11 mouse cellular contexts compared by ENCODE assay signal in the genomic region with DNA sequence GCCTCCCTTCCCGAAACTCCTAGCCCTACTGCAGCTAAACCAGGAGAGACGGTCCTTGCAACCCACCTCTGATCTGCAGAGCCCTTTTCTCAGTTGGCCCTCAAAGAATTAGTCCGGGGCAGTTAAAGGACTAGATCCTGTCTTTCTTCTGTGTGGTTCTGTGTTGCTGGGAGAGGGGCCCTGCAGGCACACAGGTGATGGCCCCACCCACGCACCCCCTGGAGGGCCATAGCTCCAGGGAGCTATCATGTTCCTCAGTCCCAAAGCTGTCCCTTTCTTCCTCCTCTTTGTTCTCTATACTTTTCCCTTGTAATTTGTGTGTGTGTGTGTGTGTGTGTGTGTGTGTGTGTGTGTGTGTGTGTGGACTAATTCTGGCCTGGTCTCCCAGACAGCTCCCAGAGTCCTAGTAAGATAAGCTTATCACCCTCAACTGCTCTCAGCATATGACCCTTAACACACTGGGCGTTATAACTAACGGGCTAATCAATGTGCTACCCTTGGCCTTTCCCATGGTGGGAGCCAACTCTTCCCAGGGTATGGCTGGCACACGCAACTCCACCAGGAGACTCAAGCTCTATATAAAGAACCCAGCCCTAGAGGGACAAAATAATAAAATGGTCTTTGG. TPM values are rescaled to one million over a fixed set of nuclear protein-coding genes. Genes with fewer than 3 reads are reported as not detected.
DNase-seq lines count a peak whose midpoint lies in the region; ATAC-seq and TF ChIP-seq lines count a peak whose summit lies in the region.
"Had no signal": no experiment of that assay in that cellular context is flagged by ENCODE, and none has a peak within 500 bp of the region (broad histone marks: within the 10 kb centered on the region; RNA-seq: fewer than 3 reads in every experiment).

No protein-coding gene starts in this region.

- peak; percentile 51; the same call in 1 of the 2 replicates for TF ChIP-seq EP300 in liver, postnatal 0 days (IDR thresholded peaks at IDR 0.05; ENCODE audit: low read depth)

- no peaks in the 10 kb centered on the region for H3K4me1 ChIP-seq in lung, embryonic 14.5 days (ENCODE audit: insufficient read depth)
- peaks cover 30% of the 10 kb centered on the region for H3K4me1 ChIP-seq in embryonic facial prominence, embryonic 10.5 days
- peaks cover 45% of the 10 kb centered on the region for H3K4me1 ChIP-seq in liver, postnatal 0 days (ENCODE audit: insufficient read depth)
- H3K4me1 ChIP-seq: midbrain, embryonic 12.5 days had no signal

- H3K27ac ChIP-seq in lung, embryonic 14.5 days (ENCODE audit: low read depth): peak overlapping the region; percentile 81
- peak overlapping the region; percentile 82 for H3K27ac ChIP-seq in embryonic facial prominence, embryonic 10.5 days (replicated peaks)
- peak overlapping the region; percentile 34 for H3K27ac ChIP-seq in liver, postnatal 0 days (ENCODE audit: low read depth)
- H3K27ac ChIP-seq: midbrain, embryonic 12.5 days had no signal

- peak overlapping the region; percentile 56 for H3K4me2 ChIP-seq in lung, embryonic 14.5 days
- H3K4me2 ChIP-seq in liver, postnatal 0 days (ENCODE audit: low read depth, low read length): 0 out of 2 replicates have a peak overlapping the region, but pooled peaks have one; percentile 11
- H3K4me2 ChIP-seq: midbrain, embryonic 12.5 days had no signal

- no peak for TF ChIP-seq CTCF in lung, embryonic 14.5 days (IDR thresholded peaks at IDR 0.05; ENCODE audit: low read depth)
- TF ChIP-seq CTCF in liver, postnatal 0 days (IDR thresholded peaks at IDR 0.05; ENCODE audit: low read depth): peak; percentile 36; the same call in 1 of the 2 replicates

- H3K9ac ChIP-seq in lung, embryonic 14.5 days: peak overlapping the region; percentile 57
- peak overlapping the region; percentile 46; the same call in 1 of the 2 replicates for H3K9ac ChIP-seq in liver, postnatal 0 days (replicated peaks)
- H3K9ac ChIP-seq: midbrain, embryonic 12.5 days had no signal

- DNase-seq in lung, embryonic 14.5 days: no peak
- no peak for DNase-seq in lung, adult 18-20 months
- no peak for DNase-seq in embryonic facial prominence, embryonic 10.5 days (ENCODE audit: low spot score)
- peak; percentile 53 to 62 for DNase-seq in heart, postnatal 10 days
- no peak for DNase-seq in liver, postnatal 0 days
- no peak for DNase-seq in left cerebral cortex, adult 18-20 months (ENCODE audit: low spot score in 2 of 2)
- DNase-seq in adrenal gland, postnatal 4 days (ENCODE audit: low spot score in 2 of 2): no peak
- DNase-seq: cerebellum, adult 11-12 months had no signal

- 47% methylated on average over 7 of the region's 7 CpGs for WGBS in lung, embryonic 14.5 days
- 66% methylated on average over 7 of the region's 7 CpGs for WGBS in embryonic facial prominence, embryonic 10.5 days
- 54% methylated on average over 7 of the region's 7 CpGs for WGBS in liver, postnatal 0 days (ENCODE audit: insufficient replicate concordance)

- H3K4me3 ChIP-seq in lung, embryonic 14.5 days (ENCODE audit: low read depth, low read length): peak overlapping the region; percentile 43
- peak overlapping the region; percentile 51 for H3K4me3 ChIP-seq in embryonic facial prominence, embryonic 10.5 days
- H3K4me3 ChIP-seq in liver, postnatal 0 days (ENCODE audit: low read depth, low read length): no peak overlapping the region
- H3K4me3 ChIP-seq: midbrain, embryonic 12.5 days had no signal

- peaks cover 33% of the 10 kb centered on the region for H3K36me3 ChIP-seq in lung, embryonic 14.5 days (ENCODE audit: insufficient read depth)
- peaks cover 37% of the 10 kb centered on the region for H3K36me3 ChIP-seq in embryonic facial prominence, embryonic 10.5 days (replicated peaks)
- H3K36me3 ChIP-seq in liver, postnatal 0 days (replicated peaks; ENCODE audit: insufficient read depth, low read length): peaks cover 40% of the 10 kb centered on the region

- intact Hi-C loops in heart, postnatal 10 days (cut with DNase I): no loop called here

- no peak for ATAC-seq in lung, embryonic 14.5 days (ENCODE audit: insufficient read depth)
- peak; percentile 81 for ATAC-seq in liver, postnatal 0 days

- H3K9me3 ChIP-seq in lung, embryonic 14.5 days (ENCODE audit: low read depth, low read length): no peaks in the 10 kb centered on the region
- no peaks in the 10 kb centered on the region for H3K9me3 ChIP-seq in embryonic facial prominence, embryonic 10.5 days
- no peaks in the 10 kb centered on the region for H3K9me3 ChIP-seq in liver, postnatal 0 days (ENCODE audit: low read length)
- H3K9me3 ChIP-seq: midbrain, embryonic 12.5 days had no signal

- H3K27me3 ChIP-seq in lung, embryonic 14.5 days (ENCODE audit: insufficient read depth, low read length): no peaks in the 10 kb centered on the region
- H3K27me3 ChIP-seq in embryonic facial prominence, embryonic 10.5 days (replicated peaks; ENCODE audit: low read depth, poor library complexity, severe bottlenecking): no peaks in the 10 kb centered on the region
- H3K27me3 ChIP-seq in liver, postnatal 0 days (ENCODE audit: insufficient read depth, low read length): no peaks in the 10 kb centered on the region
- H3K27me3 ChIP-seq: midbrain, embryonic 12.5 days had no signal

RNA-seq across cellular contexts. Expression of a gene that starts 7.3 kb away (rescaled TPM):
- 354 and 377 TPM in 2 replicates for polyA plus RNA-seq in lung, embryonic 14.5 days (2014; fragmentation: Nextera tagmentation; extraction: Ambion mirVana)
- polyA plus RNA-seq in embryonic facial prominence, embryonic 10.5 days (2016; fragmentation: Nextera tagmentation; extraction: Ambion mirVana): 473 and 496 TPM in 2 replicates
- 100 to 1,000 TPM; 394 to 399 TPM for total RNA-seq in heart, postnatal 10 days (2021)
- 308 and 318 TPM in 2 replicates for polyA plus RNA-seq in liver, postnatal 0 days (2015; fragmentation: Nextera tagmentation; extraction: Ambion mirVana)
- 100 to 1,000 TPM; 115 to 117 TPM for total RNA-seq in left cerebral cortex, adult 18-20 months (2021)
- total RNA-seq in adrenal gland, postnatal 4 days (2021): 100 to 1,000 TPM; 400 to 439 TPM

RNA-seq across cellular contexts. Expression of a gene that starts 7.5 kb away (rescaled TPM):
- polyA plus RNA-seq in lung, embryonic 14.5 days (2014; fragmentation: Nextera tagmentation; extraction: Ambion mirVana): 214 and 228 TPM in 2 replicates
- 233 and 257 TPM in 2 replicates for polyA plus RNA-seq in embryonic facial prominence, embryonic 10.5 days (2016; fragmentation: Nextera tagmentation; extraction: Ambion mirVana)
- 10 to 100 TPM; 64.2 to 66.4 TPM for total RNA-seq in heart, postnatal 10 days (2021)
- polyA plus RNA-seq in liver, postnatal 0 days (2015; fragmentation: Nextera tagmentation; extraction: Ambion mirVana): 93.2 and 96.9 TPM in 2 replicates
- total RNA-seq in left cerebral cortex, adult 18-20 months (2021): 10 to 100 TPM; 45.7 to 49.1 TPM
- 100 to 1,000 TPM in 1 of 2 experiments, 10 to 100 TPM in 1; 99.3 to 101 TPM for total RNA-seq in adrenal gland, postnatal 4 days (2021)

RNA-seq across cellular contexts. Expression of a gene that starts 19.0 kb away (rescaled TPM):
- 12.1 and 12.6 TPM in 2 replicates for polyA plus RNA-seq in lung, embryonic 14.5 days (2014; fragmentation: Nextera tagmentation; extraction: Ambion mirVana)
- 9.3 and 10.4 TPM in 2 replicates for polyA plus RNA-seq in embryonic facial prominence, embryonic 10.5 days (2016; fragmentation: Nextera tagmentation; extraction: Ambion mirVana)
- total RNA-seq in heart, postnatal 10 days (2021): 1 to 10 TPM; 5.0 to 6.0 TPM
- 39.2 and 45.1 TPM in 2 replicates for polyA plus RNA-seq in liver, postnatal 0 days (2015; fragmentation: Nextera tagmentation; extraction: Ambion mirVana)
- 1 to 10 TPM; 2.5 to 5.1 TPM for total RNA-seq in left cerebral cortex, adult 18-20 months (2021)
- total RNA-seq in adrenal gland, postnatal 4 days (2021): 1 to 10 TPM; 8.3 to 8.4 TPM

RNA-seq across cellular contexts. Expression of a gene that starts 21.7 kb away (rescaled TPM):
- polyA plus RNA-seq in lung, embryonic 14.5 days (2014; fragmentation: Nextera tagmentation; extraction: Ambion mirVana): 429 and 440 TPM in 2 replicates
- 425 and 454 TPM in 2 replicates for polyA plus RNA-seq in embryonic facial prominence, embryonic 10.5 days (2016; fragmentation: Nextera tagmentation; extraction: Ambion mirVana)
- total RNA-seq in heart, postnatal 10 days (2021): 100 to 1,000 TPM; 322 to 335 TPM
- 148 and 157 TPM in 2 replicates for polyA plus RNA-seq in liver, postnatal 0 days (2015; fragmentation: Nextera tagmentation; extraction: Ambion mirVana)
- total RNA-seq in left cerebral cortex, adult 18-20 months (2021): 100 to 1,000 TPM; 321 to 335 TPM
- 100 to 1,000 TPM; 313 TPM for total RNA-seq in adrenal gland, postnatal 4 days (2021)

RNA-seq across cellular contexts. Expression of a gene that starts 36.4 kb away (rescaled TPM):
- polyA plus RNA-seq in lung, embryonic 14.5 days (2014; fragmentation: Nextera tagmentation; extraction: Ambion mirVana): not detected in 2 replicates
- not detected in 2 replicates for polyA plus RNA-seq in embryonic facial prominence, embryonic 10.5 days (2016; fragmentation: Nextera tagmentation; extraction: Ambion mirVana)
- under 1 TPM in 1 of 2 experiments, not detected in 1; 0.98 TPM for total RNA-seq in heart, postnatal 10 days (2021)
- polyA plus RNA-seq in liver, postnatal 0 days (2015; fragmentation: Nextera tagmentation; extraction: Ambion mirVana): not detected in 2 replicates
- total RNA-seq in left cerebral cortex, adult 18-20 months (2021): 1 to 10 TPM in 1 of 2 experiments, not detected in 1; 1.4 TPM
- total RNA-seq in adrenal gland, postnatal 4 days (2021): 1 to 10 TPM in 1 of 2 experiments, not detected in 1; 2.2 TPM
- polyA plus RNA-seq: frontal cortex, adult 2 months; midbrain, embryonic 12.5 days; urinary bladder, adult 2 months had no signal

Comparison
In these comparisons a context has a peak if more than half of its experiments do, and no peak if none do; other contexts are left out.
1. DNase-seq: peak in heart, postnatal 10 days (2 of 2); none in lung, embryonic 14.5 days (single experiment), lung, adult 18-20 months (0 of 2), embryonic facial prominence, embryonic 10.5 days (single experiment), liver, postnatal 0 days (single experiment), left cerebral cortex, adult 18-20 months (0 of 2) and adrenal gland, postnatal 4 days (0 of 2).
2. Peak in every context shown above with its lines, with median percentiles within 50 percentile points of each other: H3K27ac ChIP-seq.